Mouse (Mus musculus) E14TG2a.4 (cell line): Measurements from ENCODE around the gene Mab21l2.

Experiments used
- H3K27me3 ChIP-seq: 2 replicates; pipeline ENCODE4 v1.6.1; 2014; ENCODE audit warnings: low read length, control low read depth; ENCODE audit not compliant: insufficient read depth
- H3K36me3 ChIP-seq: 2 replicates; pipeline ENCODE4 v1.6.1; 2014; ENCODE audit warnings: low read length, control low read depth; ENCODE audit not compliant: insufficient read depth
- H3K4me1 ChIP-seq: replicated peaks from 2 replicates; pipeline ENCODE4 v1.6.1; 2014; ENCODE audit warnings: low read depth, low read length, control low read depth
- H3K4me3 ChIP-seq: replicated peaks from 2 replicates; pipeline ENCODE4 v1.5.1; 2014; ENCODE audit warnings: mild to moderate bottlenecking, low read length
- H3K9me3 ChIP-seq: 2 replicates; pipeline ENCODE4 v1.6.1; 2014; ENCODE audit warnings: low read length, control low read depth
- CTCF ChIP-seq: conservative IDR thresholded peaks from 2 replicates; pipeline ENCODE4 v1.5.1; 2014; ENCODE audit warnings: low read length
- NANOG ChIP-seq: IDR thresholded peaks from 2 replicates; pipeline ENCODE4 v1.6.1; 2014; ENCODE audit warnings: borderline replicate concordance, low read length, mixed read lengths
- POU5F1 ChIP-seq: IDR thresholded peaks from 2 replicates; pipeline ENCODE4 v1.6.1; 2014; ENCODE audit warnings: low read length, borderline replicate concordance

The Mab21l2 gene

GRCm38 (mm10) chr3:86544785-86545184, 3.6 kb downstream of the Mab21l2 start:
- no peak for TF ChIP-seq CTCF
- no peak for TF ChIP-seq POU5F1
- TF ChIP-seq NANOG = no peak
- Histone ChIP-seq H3K4me1 (peaks cover 25% of the 10 kb centered on the region), H3K4me3 (no peak overlapping the region), H3K27me3 (peaks cover 35% of the 10 kb centered on the region), H3K9me3 (no peaks in the 10 kb centered on the region), H3K36me3 (no peaks in the 10 kb centered on the region)

GRCm38 (mm10) chr3:86541863-86542397, 6.5 kb downstream of the Mab21l2 start:
- H3K4me3 ChIP-seq = no peak overlapping the region
- no peaks in the 10 kb centered on the region for H3K36me3 ChIP-seq
- H3K9me3 ChIP-seq = no peaks in the 10 kb centered on the region
- H3K27me3 ChIP-seq = peaks cover 11% of the 10 kb centered on the region
- H3K4me1 ChIP-seq = peaks cover 24% of the 10 kb centered on the region
- no peak for TF ChIP-seq POU5F1
- no peak for TF ChIP-seq CTCF
- no peak for TF ChIP-seq NANOG

- H3K36me3 ChIP-seq = no peaks in the 10 kb centered on the region
- H3K4me3 ChIP-seq = no peak overlapping the region
- TF ChIP-seq POU5F1 = no peak
- TF ChIP-seq CTCF = no peak
- no peak for TF ChIP-seq NANOG
- H3K4me1 ChIP-seq = peaks cover 19% of the 10 kb centered on the region
- H3K27me3 ChIP-seq = peaks cover 3% of the 10 kb centered on the region
- no peaks in the 10 kb centered on the region for H3K9me3 ChIP-seq
Observed at GRCm38 (mm10) chr3:86541074-86541614, 7.3 kb downstream of the Mab21l2 start.

GRCm38 (mm10) chr3:86539555-86540168, 8.8 kb downstream of the Mab21l2 start:
- Histone ChIP-seq H3K4me1 (peaks cover 18% of the 10 kb centered on the region), H3K4me3 (peak overlapping the region; percentile 51; the same call in 1 of the 2 replicates), H3K36me3 (no peaks in the 10 kb centered on the region), H3K27me3 (no peaks in the 10 kb centered on the region), H3K9me3 (no peaks in the 10 kb centered on the region)
- TF ChIP-seq CTCF = no peak

GRCm38 (mm10) chr3:86538645-86539554, 9.5 kb downstream of the Mab21l2 start:
- Histone ChIP-seq H3K9me3 (no peaks in the 10 kb centered on the region), H3K27me3 (no peaks in the 10 kb centered on the region), H3K36me3 (no peaks in the 10 kb centered on the region), H3K4me1 (peaks cover 18% of the 10 kb centered on the region), H3K4me3 (peak overlapping the region; percentile 51)
- no peak for TF ChIP-seq CTCF
- TF ChIP-seq POU5F1 = no peak
- no peak for TF ChIP-seq NANOG

GRCm38 (mm10) chr3:86536751-86537150, 11.7 kb downstream of the Mab21l2 start:
- H3K36me3 ChIP-seq = no peaks in the 10 kb centered on the region
- H3K4me1 ChIP-seq = peaks cover 18% of the 10 kb centered on the region
- no peak for TF ChIP-seq CTCF
- no peak for TF ChIP-seq POU5F1
- no peak for TF ChIP-seq NANOG
- H3K9me3 ChIP-seq = no peaks in the 10 kb centered on the region
- no peak overlapping the region for H3K4me3 ChIP-seq
- no peaks in the 10 kb centered on the region for H3K27me3 ChIP-seq

- no peak overlapping the region for H3K4me3 ChIP-seq
- no peaks in the 10 kb centered on the region for H3K9me3 ChIP-seq
- no peaks in the 10 kb centered on the region for H3K4me1 ChIP-seq
- no peaks in the 10 kb centered on the region for H3K27me3 ChIP-seq
- no peaks in the 10 kb centered on the region for H3K36me3 ChIP-seq
- TF ChIP-seq CTCF = no peak
- TF ChIP-seq POU5F1 = no peak
- no peak for TF ChIP-seq NANOG
Observed at GRCm38 (mm10) chr3:86531531-86532269, 16.7 kb downstream of the Mab21l2 start.

- H3K27me3 ChIP-seq = no peaks in the 10 kb centered on the region
- H3K4me1 ChIP-seq = no peaks in the 10 kb centered on the region
- H3K36me3 ChIP-seq = no peaks in the 10 kb centered on the region
- no peak for TF ChIP-seq POU5F1
- no peak for TF ChIP-seq NANOG
- no peak for TF ChIP-seq CTCF
- H3K4me3 ChIP-seq = no peak overlapping the region
- H3K9me3 ChIP-seq = no peaks in the 10 kb centered on the region
Observed at GRCm38 (mm10) chr3:86522880-86523505, 25.4 kb downstream of the Mab21l2 start.
